Mouse (Mus musculus) myocyte (in vitro differentiated cells): ENCODE results near the gene Dnajc14.

Source experiments
- CEBPB ChIP-seq: IDR thresholded peaks from 2 replicates; pipeline ENCODE4 v1.6.1; 2011; ENCODE audit warnings: mild to moderate bottlenecking, moderate library complexity; ENCODE audit not compliant: poor library complexity, insufficient read depth, severe bottlenecking
- E2F4 ChIP-seq: IDR thresholded peaks from one replicate; pipeline ENCODE4 v1.6.1; 2011; ENCODE audit warnings: mild to moderate bottlenecking, control low read depth, moderate library complexity; ENCODE audit not compliant: insufficient read depth
- MAX ChIP-seq: IDR thresholded peaks from one replicate; pipeline ENCODE4 v1.6.1; 2011; ENCODE audit warnings: low read depth, mild to moderate bottlenecking, control low read depth
- POLR2A ChIP-seq: IDR thresholded peaks from one replicate; pipeline ENCODE4 v1.6.1; 2011; ENCODE audit warnings: low read depth, mild to moderate bottlenecking, control low read depth, moderate library complexity; ENCODE audit not compliant: insufficient read length
- SRF ChIP-seq: IDR thresholded peaks from one replicate; pipeline ENCODE4 v1.6.1; 2011; ENCODE audit warnings: low read depth; ENCODE audit not compliant: control insufficient read depth, insufficient read length
- TCF12 ChIP-seq: IDR thresholded peaks from one replicate; pipeline ENCODE4 v1.6.1; 2011; ENCODE audit warnings: mild to moderate bottlenecking, control low read depth; ENCODE audit not compliant: poor library complexity, insufficient read depth, severe bottlenecking
- USF1 ChIP-seq: IDR thresholded peaks from one replicate; pipeline ENCODE4 v1.6.1; 2011; ENCODE audit warnings: low read depth, mild to moderate bottlenecking, control low read depth, moderate library complexity

DNA sequence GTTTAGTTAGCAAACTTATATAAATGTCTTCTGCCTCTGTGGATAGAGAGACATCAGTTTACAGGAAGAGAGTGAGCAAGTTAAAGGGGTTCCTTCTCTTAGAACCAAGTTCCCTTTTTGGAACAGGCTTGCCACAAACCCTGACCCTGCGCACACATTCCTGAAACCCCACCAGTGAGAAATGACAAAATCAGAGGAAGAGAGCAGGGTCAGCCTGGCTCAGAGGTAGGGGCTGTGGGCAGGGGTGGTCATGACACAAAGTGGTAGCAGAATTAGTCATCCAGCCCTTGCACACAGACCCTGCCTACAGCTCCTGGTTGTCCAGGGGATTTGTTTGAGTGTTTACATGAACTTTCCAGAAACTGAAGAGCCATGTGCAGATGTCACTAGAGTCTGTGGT is 23.7 kb upstream of the Dnajc14 start:
- no peak for TF ChIP-seq CEBPB
- TF ChIP-seq MAX, result no peak
- TF ChIP-seq POLR2A, result no peak
- TF ChIP-seq USF1, result no peak
- no peak for TF ChIP-seq E2F4
- no peak for TF ChIP-seq SRF
- no peak for TF ChIP-seq TCF12
